Mouse (Mus musculus) left cerebral cortex, postnatal 4 days (tissue): ENCODE results near the gene Efna5. TPM values are rescaled to one million over a fixed set of nuclear protein-coding genes. Genes with fewer than 3 reads are reported as not detected.
A peak's percentile ranks its signal among the peaks of the same experiment; 100 is the strongest.

Experiments used
- DNase-seq: peaks from one replicate; pipeline ENCODE4 v3.0.0-alpha.2; 2022
- intact Hi-C: fragments of 180-260 bp; cut with DNase I; formaldehyde crosslinking; loops from one replicate; pipeline ENCODE4 v1.15.1; 2025
- total RNA-seq, 2 experiments: library from RNA; stranded (reverse); gene quantifications; 2 replicates each; pipeline ENCODE4 v1.2.3; 2021

Efna5 gene
- total RNA-seq, 2 experiments from 2014 or later, result 43.8 to 49.4 TPM

GRCm38 (mm10) chr17:62797272-62797671, 83.8 kb downstream of the Efna5 start:
- intact Hi-C loops, result no loop called here
- DNase-seq, result no peak

- DNase-seq, result no peak
- intact Hi-C loops, result no loop called here
Measured at GRCm38 (mm10) chr17:62789291-62790290, 91.5 kb downstream of the Efna5 start.

- no peak for DNase-seq
- intact Hi-C loops, result no loop called here
Measured at GRCm38 (mm10) chr17:62788783-62789182, 92.3 kb downstream of the Efna5 start.

GRCm38 (mm10) chr17:62787855-62788254, 93.3 kb downstream of the Efna5 start:
- intact Hi-C loops, result no loop called here
- DNase-seq, result no peak

GRCm38 (mm10) chr17:62786602-62786907, 94.6 kb downstream of the Efna5 start:
- DNase-seq, result no peak
- intact Hi-C loops, result no loop called here

- intact Hi-C loops, result no loop called here
- no peak for DNase-seq
Measured at GRCm38 (mm10) chr17:62785781-62786601, 95.1 kb downstream of the Efna5 start.

GRCm38 (mm10) chr17:62784274-62785171, 96.6 kb downstream of the Efna5 start:
- intact Hi-C loops, result no loop called here
- DNase-seq, result no peak

GRCm38 (mm10) chr17:62783524-62784273, 97.4 kb downstream of the Efna5 start:
- DNase-seq, result peak; percentile 85
- intact Hi-C loops, result no loop called here

- DNase-seq, result no peak
- intact Hi-C loops, result no loop called here
Measured at GRCm38 (mm10) chr17:62782826-62783404, 98.2 kb downstream of the Efna5 start.

GRCm38 (mm10) chr17:62781120-62781519, 100.0 kb downstream of the Efna5 start:
- intact Hi-C loops, result no loop called here
- DNase-seq, result peak; percentile 35

GRCm38 (mm10) chr17:62777858-62778564, 103.1 kb downstream of the Efna5 start:
- no peak for DNase-seq
- intact Hi-C loops, result no loop called here

- no peak for DNase-seq
- intact Hi-C loops, result no loop called here
Measured at GRCm38 (mm10) chr17:62776710-62777109, 104.4 kb downstream of the Efna5 start.

GRCm38 (mm10) chr17:62775976-62776375, 105.1 kb downstream of the Efna5 start:
- DNase-seq, result no peak
- intact Hi-C loops, result no loop called here

GRCm38 (mm10) chr17:62775401-62775800, 105.7 kb downstream of the Efna5 start:
- DNase-seq, result no peak
- intact Hi-C loops, result no loop called here

GRCm38 (mm10) chr17:62774749-62775148, 106.4 kb downstream of the Efna5 start:
- no peak for DNase-seq

GRCm38 (mm10) chr17:62766705-62767104, 114.4 kb downstream of the Efna5 start:
- peak; percentile 14 for DNase-seq
- intact Hi-C loops, result no loop called here

More at GRCm38 (mm10) chr17:62774749-62775148, 106.4 kb downstream of the Efna5 start:
- intact Hi-C loops, result no loop called here

- intact Hi-C loops, result no loop called here
- no peak for DNase-seq
Measured at GRCm38 (mm10) chr17:62765165-62765564, 116.0 kb downstream of the Efna5 start.

GRCm38 (mm10) chr17:62756951-62757350, 124.2 kb downstream of the Efna5 start:
- DNase-seq, result no peak
- intact Hi-C loops, result no loop called here

- intact Hi-C loops, result no loop called here
- no peak for DNase-seq
Measured at GRCm38 (mm10) chr17:62755635-62756034, 125.5 kb downstream of the Efna5 start.
